Mouse (Mus musculus): ENCODE measurements around the gene Arhgap9.
A peak's percentile ranks its signal among the peaks of the same experiment; 100 is the strongest.

- TF ChIP-seq CTCF (IDR thresholded peaks at IDR 0.05; ENCODE audit: borderline replicate concordance, insufficient read depth, low read depth, low read length) (peak; percentile 13; the same call in 1 of the 2 replicates), POLR2A (IDR thresholded peaks at IDR 0.05; ENCODE audit: borderline replicate concordance, insufficient read depth, low read length) (no peak)
These were observed 11.4 kb downstream of the Arhgap9 start for GRCm38 (mm10) chr10:127333152-127333551.

All from cerebellum, adult 2 months (tissue).